Mouse (Mus musculus) MEL-GATA-1-ER (cell line): Measurements from ENCODE around the gene Ddx19a.
A peak's percentile ranks its signal among the peaks of the same experiment; 100 is the strongest.
"Not testable (repeated sequence)": the region's sequence is repeated elsewhere in the genome, so short reads cannot be mapped to it uniquely, and the experiment has no call there.

ENCODE experiments used
- DNase-seq: peaks from one replicate; pipeline ENCODE4 v3.0.0-alpha.2; 2012; ENCODE audit warnings: low read depth; ENCODE audit errors: extremely low read depth

The Ddx19a gene

DNA sequence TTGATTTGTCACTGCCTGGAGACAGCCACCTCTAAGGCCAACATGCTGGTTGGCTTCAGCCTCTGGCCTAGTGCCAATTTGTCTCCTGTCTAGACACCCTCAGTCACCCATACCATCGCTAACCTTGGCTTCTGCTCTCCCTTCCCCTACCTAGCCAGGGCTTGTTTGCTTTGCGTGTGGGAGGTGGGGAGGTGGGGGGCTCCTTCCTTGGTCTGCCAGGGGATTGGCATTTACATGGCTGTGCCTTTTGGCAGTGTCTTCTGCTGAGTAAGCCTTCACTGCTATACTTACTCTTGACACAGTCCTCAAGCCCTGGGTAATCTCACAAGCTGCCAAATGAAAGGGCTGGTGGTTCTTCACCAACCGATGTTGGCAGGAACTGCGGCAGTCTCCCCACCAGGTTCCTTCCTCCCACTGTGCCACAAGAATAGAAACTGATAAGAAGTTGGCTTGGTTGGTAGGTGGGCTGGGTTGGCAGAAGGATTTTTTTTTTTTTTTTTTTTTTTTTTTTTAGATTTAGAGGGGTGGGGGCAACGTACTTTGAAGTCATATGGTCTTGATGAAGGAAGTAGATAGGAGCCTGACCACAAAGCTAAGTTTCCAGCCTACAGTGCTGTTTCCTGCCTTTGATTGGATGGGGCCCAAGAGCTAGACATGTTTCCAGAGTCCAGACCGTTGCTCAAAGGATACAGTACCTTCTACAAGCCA, 58.6 kb downstream of the Ddx19a start:
- DNase-seq = peak; percentile 81

DNA sequence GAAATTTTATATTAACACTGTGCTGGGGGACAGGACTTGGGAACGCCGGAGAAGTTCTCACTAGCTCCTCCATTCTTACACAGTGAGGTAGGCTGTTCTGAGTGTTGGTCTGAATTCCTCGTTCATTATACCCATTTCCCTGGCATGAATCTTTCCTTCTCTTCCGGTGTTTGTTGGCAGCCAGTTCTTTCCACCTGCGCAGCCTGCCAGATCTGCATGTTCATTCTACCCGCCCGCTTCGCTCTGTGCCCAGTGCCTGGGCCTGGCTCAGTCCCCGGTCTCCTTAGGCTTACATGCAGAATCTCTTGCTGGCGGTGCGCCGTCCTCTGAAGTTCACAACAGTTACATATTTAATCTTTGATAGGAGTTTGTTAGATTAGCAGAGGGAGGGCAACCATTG, 61.4 kb downstream of the Ddx19a start:
- no peak for DNase-seq

DNA sequence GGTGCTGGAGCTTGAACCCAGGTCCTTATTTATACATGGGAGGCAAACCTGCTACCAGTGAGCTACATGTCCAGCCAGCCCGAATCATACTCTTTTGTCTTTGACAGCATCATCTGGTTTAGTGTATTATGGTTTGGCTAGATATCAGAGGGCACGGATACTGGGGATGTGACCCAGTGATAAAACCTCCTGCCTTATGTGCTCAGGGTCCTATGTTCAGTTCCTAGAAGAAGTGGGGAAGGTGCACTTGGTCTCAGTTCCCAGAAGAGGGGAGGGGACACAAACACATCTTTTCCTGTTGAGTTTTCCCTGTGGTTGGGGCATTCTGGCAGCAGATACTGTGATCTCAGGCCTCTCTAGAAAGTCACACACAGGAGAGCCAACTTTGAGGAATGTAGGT, 64.3 kb downstream of the Ddx19a start:
- DNase-seq = peak; percentile 78

DNA sequence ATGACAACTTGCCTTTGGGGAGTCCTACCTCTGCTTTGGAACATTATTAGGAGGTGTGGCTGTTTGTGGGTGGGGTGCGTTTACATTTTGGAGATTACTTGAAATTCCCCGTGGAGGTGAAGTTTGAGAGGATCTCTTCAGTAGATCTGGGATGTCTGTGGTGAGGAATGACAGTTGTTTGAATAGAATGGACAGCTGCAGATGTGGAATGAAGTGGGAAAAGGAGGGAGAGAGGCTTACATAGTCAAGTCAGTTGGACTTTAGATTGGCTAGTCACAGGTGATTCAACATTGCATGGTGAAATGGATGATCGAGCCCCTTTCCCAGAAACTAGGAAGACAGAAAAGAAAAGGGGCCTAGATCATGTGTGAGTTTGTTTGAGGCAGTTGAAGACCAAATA, 65.2 kb downstream of the Ddx19a start:
- DNase-seq = no peak

DNA sequence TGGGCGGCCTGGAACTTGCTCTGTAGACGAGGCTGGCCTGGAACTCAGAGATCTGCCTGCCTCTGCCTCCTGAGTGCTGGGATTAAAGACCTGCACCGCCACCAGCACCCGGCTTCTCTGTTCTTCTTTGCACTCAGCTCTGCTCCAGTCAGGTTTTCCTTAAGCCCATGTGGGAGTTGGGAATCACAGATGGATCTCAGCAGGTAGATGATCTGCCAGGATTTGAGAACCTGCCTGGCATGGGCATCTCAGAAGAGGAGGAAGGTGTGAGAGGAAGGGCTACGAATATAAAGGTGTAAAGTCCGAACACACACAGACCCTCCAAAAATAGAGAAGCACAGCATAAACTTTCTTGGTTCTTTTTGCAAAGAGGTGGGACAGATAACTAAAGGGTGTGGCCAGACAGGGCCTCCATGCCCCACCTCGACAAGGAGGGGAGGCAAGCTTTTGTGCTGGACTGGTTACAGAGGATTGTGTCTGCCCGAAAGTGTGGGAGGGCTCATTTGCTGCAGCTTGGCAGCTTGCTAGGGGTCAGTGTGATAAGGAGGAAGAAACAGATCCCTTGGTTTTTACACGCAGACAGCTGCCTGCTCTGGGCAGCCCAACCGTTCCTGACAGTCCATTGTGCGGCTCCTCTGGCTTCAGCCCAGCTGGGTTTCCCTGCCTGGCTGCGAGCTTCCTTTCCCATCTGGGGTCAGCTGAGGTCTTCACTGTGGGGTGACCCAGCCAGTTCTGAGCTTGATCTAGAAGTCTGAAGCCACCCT, 66.2 kb downstream of the Ddx19a start:
- DNase-seq = peak; percentile 91

DNA sequence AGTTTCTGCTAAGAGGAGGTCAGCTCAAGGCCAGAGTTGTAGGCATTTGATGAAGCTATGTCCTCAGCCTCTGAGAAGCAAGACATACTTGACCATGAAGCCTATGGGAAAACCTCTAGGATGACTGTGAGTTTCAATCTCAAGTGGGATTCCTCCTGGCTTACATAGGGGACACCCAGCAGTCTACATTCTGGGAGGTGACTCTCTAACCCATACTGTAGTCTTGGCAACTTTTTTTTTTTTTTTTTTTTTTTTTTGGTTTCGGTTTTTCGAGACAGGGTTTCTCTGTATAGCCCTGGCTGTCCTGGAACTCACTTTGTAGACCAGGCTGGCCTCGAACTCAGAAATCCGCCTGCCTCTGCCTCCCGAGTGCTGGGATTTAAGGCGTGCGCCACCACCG, 67.9 kb downstream of the Ddx19a start:
- not testable (repeated sequence) for DNase-seq

DNA sequence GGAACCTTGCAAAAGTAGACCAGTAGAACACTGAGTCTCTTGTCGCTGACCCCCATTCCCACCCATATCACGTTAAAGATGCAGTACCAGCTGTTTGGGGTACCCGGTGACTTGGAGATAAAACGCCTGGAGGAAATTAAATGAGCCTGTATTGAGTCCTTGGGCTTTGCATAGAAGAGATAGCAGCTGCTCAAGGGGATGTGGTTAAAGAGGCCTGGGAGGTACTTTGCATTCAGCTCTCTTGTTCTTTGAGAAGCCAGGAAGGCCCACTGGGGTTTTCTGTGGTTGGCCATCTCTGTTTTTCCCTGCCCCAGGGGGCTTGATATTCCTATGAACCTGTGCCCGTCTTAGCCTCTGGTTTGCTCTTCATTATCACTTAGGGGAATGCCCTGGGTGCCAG, 68.5 kb downstream of the Ddx19a start:
- DNase-seq = peak; percentile 99

DNA sequence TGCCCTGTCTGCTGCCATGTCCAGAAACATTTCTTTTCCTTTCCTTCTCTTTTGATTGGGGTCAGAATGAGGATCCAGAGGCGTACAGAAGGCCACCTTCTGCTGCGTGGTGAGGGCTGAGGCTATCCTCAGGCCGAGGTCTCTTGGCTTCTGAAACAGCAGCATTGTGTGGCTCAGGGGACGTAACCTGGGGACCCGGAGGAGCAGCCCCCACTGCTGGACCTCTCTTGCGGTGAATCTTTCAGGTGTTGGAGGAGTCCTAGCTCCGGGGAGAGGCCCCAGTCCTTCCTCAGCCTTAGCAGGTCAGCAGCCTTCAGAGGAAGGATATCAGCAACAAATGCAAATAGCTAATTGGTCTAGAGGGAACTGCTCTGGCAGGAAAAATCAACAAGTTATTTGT, 69.2 kb downstream of the Ddx19a start:
- DNase-seq = no peak

DNA sequence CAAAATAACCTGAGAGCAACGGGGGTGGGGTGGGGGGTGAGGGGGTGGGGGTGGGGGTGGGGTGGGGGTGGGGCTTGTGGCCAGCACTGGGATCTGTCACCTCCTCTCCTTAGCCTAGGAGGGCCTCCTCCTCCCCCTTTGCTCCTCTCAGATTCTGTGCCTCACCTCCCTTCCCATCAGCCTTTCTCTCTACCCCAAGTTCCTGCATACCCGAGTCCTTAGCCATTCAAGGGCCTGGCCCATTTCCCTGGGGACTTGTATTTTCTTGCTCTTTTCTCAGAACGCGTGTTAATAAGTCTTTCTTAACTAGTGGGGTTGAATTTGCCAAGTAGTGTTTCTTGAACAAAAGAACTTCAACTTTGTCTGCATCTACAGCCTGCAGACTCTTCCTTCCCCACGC, 70.9 kb downstream of the Ddx19a start:
- no peak for DNase-seq

DNA sequence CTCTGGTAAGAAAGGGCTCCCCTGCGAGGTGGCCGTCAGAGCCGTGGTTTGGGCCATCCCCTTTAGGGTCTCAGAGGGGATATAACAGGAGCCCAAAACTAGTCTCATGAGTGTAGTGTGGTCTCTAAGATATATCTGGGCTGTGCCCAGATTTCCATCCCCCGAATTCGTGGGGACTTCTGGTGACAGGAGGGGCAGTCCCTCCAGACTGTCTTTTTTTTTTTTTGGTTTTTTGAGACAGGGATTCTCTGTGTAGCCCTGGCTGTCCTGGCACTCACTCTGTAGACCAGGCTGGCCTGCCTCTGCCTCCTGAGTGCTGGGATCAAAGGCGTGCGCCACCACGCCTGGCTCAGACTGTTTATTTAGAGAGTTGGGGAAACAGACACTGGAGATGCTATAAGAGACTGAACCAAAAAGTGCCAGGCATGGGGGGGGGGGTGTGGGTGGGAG, 71.9 kb downstream of the Ddx19a start:
- DNase-seq = no peak
